Mouse (Mus musculus): ENCODE measurements around the gene Myo9b.

The Myo9b gene

GRCm38 (mm10) chr8:71407441-71407840 lies 134.9 kb downstream of the Myo9b start:
- in situ Hi-C loops (cut with MboI, MseI) = loop anchor here in 1 of 2 experiments (5.0 kb wide), 2 partner anchors 35 to 70 kb away; partner anchors contain the start of gene Ocel1

- in situ Hi-C loops (cut with MboI, MseI) = loop anchor here in 1 of 2 experiments (5.0 kb wide), 2 partner anchors 36 to 71 kb away; partner anchors contain the start of gene Ocel1
Measured at GRCm38 (mm10) chr8:71408231-71408630, 135.7 kb downstream of the Myo9b start.
